Mouse (Mus musculus) olfactory bulb, adult 2 months (tissue): ENCODE results near the gene Clec16a. TPM values are rescaled to one million over a fixed set of nuclear protein-coding genes. Genes with fewer than 3 reads are reported as not detected.

ENCODE experiments used
- H3K27ac ChIP-seq: fragments of 200-500 bp; 2 replicates; pipeline ENCODE4 v1.5.1; 2012; ENCODE audit warnings: low read depth, low read length; ENCODE audit not compliant: insufficient read depth
- H3K4me1 ChIP-seq: fragments of 200-500 bp; 2 replicates; pipeline ENCODE4 v1.6.1; 2012; ENCODE audit warnings: low read length; ENCODE audit not compliant: control insufficient read depth, insufficient read depth
- H3K4me3 ChIP-seq: fragments of 200-500 bp; 2 replicates; pipeline ENCODE4 v1.5.1; 2012; ENCODE audit warnings: mild to moderate bottlenecking, low read depth, low read length, moderate library complexity; ENCODE audit not compliant: insufficient read depth
- CTCF ChIP-seq: fragments of 200-500 bp; IDR thresholded peaks from 2 replicates; pipeline ENCODE4 v1.5.1; 2012; ENCODE audit warnings: low read depth, mild to moderate bottlenecking, low read length, moderate library complexity; ENCODE audit not compliant: insufficient read depth
- POLR2A ChIP-seq: fragments of 200-500 bp; IDR thresholded peaks from 2 replicates; pipeline ENCODE4 v1.6.1; 2012; ENCODE audit warnings: mild to moderate bottlenecking, low read depth, low read length, moderate library complexity; ENCODE audit not compliant: insufficient read depth
- WGBS: fragments of 180-500 bp; shearing (Covaris S2); methylation state at CpG from one replicate; pipeline ENCODE4 v1.1.7; 2018; 5-methylcytosine and 5-hydroxymethylcytosine counted together
- polyA plus RNA-seq: library from polyadenylated mRNA; stranded (reverse); fragments of >200 nt; gene quantifications from 2 replicates; pipeline ENCODE4 v1.2.4, GENCODE M21; 2012; ENCODE audit warnings: low replicate concordance; ENCODE audit not compliant: missing spikeins, insufficient read depth, insufficient read length

The Clec16a gene
- polyA plus RNA-seq, 1 experiment: 285 TPM

GRCm38 (mm10) chr16:10642857-10643633, 97.9 kb downstream of the Clec16a start:
- TF ChIP-seq POLR2A (no peak), CTCF (no peak)
- Histone ChIP-seq H3K4me3 (no peak overlapping the region), H3K27ac (no peak overlapping the region), H3K4me1 (no peaks in the 10 kb centered on the region)
- 67% methylated on average over 4 of the region's 4 CpGs for WGBS

GRCm38 (mm10) chr16:10644238-10644637, 99.1 kb downstream of the Clec16a start:
- H3K27ac ChIP-seq: no peak overlapping the region
- no peak overlapping the region for H3K4me3 ChIP-seq
- TF ChIP-seq CTCF: no peak
- TF ChIP-seq POLR2A: no peak
- H3K4me1 ChIP-seq: no peaks in the 10 kb centered on the region

- H3K27ac ChIP-seq: no peak overlapping the region
- no peaks in the 10 kb centered on the region for H3K4me1 ChIP-seq
- 94% methylated on average over 8 of the region's 8 CpGs for WGBS
These were observed 99.6 kb downstream of the Clec16a start for GRCm38 (mm10) chr16:10644731-10645130.

GRCm38 (mm10) chr16:10651804-10652203, 106.7 kb downstream of the Clec16a start:
- no peak for TF ChIP-seq CTCF
- no peak for TF ChIP-seq POLR2A
- no peak overlapping the region for H3K27ac ChIP-seq
- peaks cover 20% of the 10 kb centered on the region for H3K4me1 ChIP-seq
- no peak overlapping the region for H3K4me3 ChIP-seq

More at GRCm38 (mm10) chr16:10644731-10645130, 99.6 kb downstream of the Clec16a start:
- no peak overlapping the region for H3K4me3 ChIP-seq
- no peak for TF ChIP-seq POLR2A
- TF ChIP-seq CTCF: no peak

GRCm38 (mm10) chr16:10652935-10653334, 107.8 kb downstream of the Clec16a start:
- TF ChIP-seq POLR2A (no peak), CTCF (no peak)
- WGBS: 73% methylated on average over 3 of the region's 3 CpGs
- H3K27ac ChIP-seq: no peak overlapping the region
- peaks cover 20% of the 10 kb centered on the region for H3K4me1 ChIP-seq
- H3K4me3 ChIP-seq: no peak overlapping the region

- H3K4me1 ChIP-seq: peaks cover 23% of the 10 kb centered on the region
- 75% methylated on average over 3 of the region's 3 CpGs for WGBS
- TF ChIP-seq POLR2A: no peak
- no peak for TF ChIP-seq CTCF
- no peak overlapping the region for H3K4me3 ChIP-seq
- no peak overlapping the region for H3K27ac ChIP-seq
These were observed 110.1 kb downstream of the Clec16a start for GRCm38 (mm10) chr16:10655236-10655635.

- Histone ChIP-seq H3K4me3 (no peak overlapping the region), H3K4me1 (peaks cover 26% of the 10 kb centered on the region), H3K27ac (no peak overlapping the region)
- WGBS: 78% methylated on average over 3 of the region's 3 CpGs
- TF ChIP-seq POLR2A (no peak), CTCF (no peak)
These were observed 110.8 kb downstream of the Clec16a start for GRCm38 (mm10) chr16:10655926-10656325.

GRCm38 (mm10) chr16:10656461-10656860, 111.3 kb downstream of the Clec16a start:
- Histone ChIP-seq H3K4me3 (no peak overlapping the region), H3K27ac (no peak overlapping the region), H3K4me1 (peaks cover 26% of the 10 kb centered on the region)
- no peak for TF ChIP-seq POLR2A
- TF ChIP-seq CTCF: no peak
- WGBS: 46% methylated on average over 2 of the region's 2 CpGs

- no peak for TF ChIP-seq CTCF
- TF ChIP-seq POLR2A: no peak
- WGBS: 96% methylated on average over 1 of the region's 1 CpGs
- no peak overlapping the region for H3K4me3 ChIP-seq
- H3K4me1 ChIP-seq: peaks cover 26% of the 10 kb centered on the region
- H3K27ac ChIP-seq: no peak overlapping the region
These were observed 111.8 kb downstream of the Clec16a start for GRCm38 (mm10) chr16:10656939-10657338.
